Mouse (Mus musculus) bone marrow macrophage, adult 2 months (primary cell): ENCODE data around the gene Ccdc71.

Experiments
- CTCF ChIP-seq: IDR thresholded peaks from 2 replicates; pipeline ENCODE4 v1.5.1; 2012; ENCODE audit warnings: low read depth, mild to moderate bottlenecking, low read length, moderate library complexity
- POLR2A ChIP-seq: IDR thresholded peaks from 2 replicates; pipeline ENCODE4 v1.6.1; 2012; ENCODE audit warnings: mild to moderate bottlenecking, low read depth, low read length, borderline replicate concordance

DNA sequence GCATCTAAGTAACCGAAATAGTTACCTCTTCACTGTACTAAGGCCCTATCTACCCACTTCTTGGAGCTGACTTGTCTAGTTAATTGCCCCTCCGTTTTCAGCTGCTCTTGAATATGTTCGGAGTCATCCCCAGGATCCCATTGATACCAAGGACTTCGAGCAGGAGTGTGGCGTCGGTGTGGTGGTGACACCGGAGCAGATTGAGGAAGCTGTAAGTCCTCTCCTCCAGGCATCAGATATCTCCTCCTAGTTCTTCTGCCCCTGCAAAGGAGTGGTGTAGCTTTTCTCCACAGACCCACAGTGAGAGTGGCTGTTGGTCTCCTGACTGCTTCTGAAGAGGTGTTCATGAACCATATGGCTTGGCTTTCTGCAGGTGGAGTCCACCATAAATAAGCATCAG is 48.4 kb downstream of the Ccdc71 start:
- TF ChIP-seq POLR2A (no peak), CTCF (no peak)
